Mouse (Mus musculus) ES-E14 (cell line): ENCODE measurements around the gene Acss1. TPM values are rescaled to one million over a fixed set of nuclear protein-coding genes. Genes with fewer than 3 reads are reported as not detected.

Experiments
- DNase-seq: peaks from one replicate; pipeline ENCODE4 v3.0.0-alpha.2; 2013; ENCODE audit warnings: low read depth, low spot score
- H3K27ac ChIP-seq: 2 replicates; pipeline ENCODE4 v1.5.1; 2012; ENCODE audit warnings: low read depth, mild to moderate bottlenecking, low read length, moderate library complexity, mixed read lengths; ENCODE audit not compliant: poor library complexity, insufficient read depth, severe bottlenecking
- H3K36me3 ChIP-seq: 2 replicates; pipeline ENCODE4 v1.6.1; 2012; ENCODE audit warnings: mild to moderate bottlenecking, low read length, moderate library complexity, mixed read lengths; ENCODE audit not compliant: control insufficient read depth, poor library complexity, insufficient read depth, severe bottlenecking
- H3K4me1 ChIP-seq, 2 experiments: fragments of 150-350 bp in 1 of 2; sonication (generic) in 1 of 2; 2 replicates each; pipeline ENCODE4 v1.6.1; 2012; ENCODE audit warnings: low read length in 2 of 2, mild to moderate bottlenecking in 1 of 2, mixed read lengths in 1 of 2; ENCODE audit not compliant: control insufficient read depth in 2 of 2, insufficient read depth in 2 of 2, poor library complexity in 1 of 2
- H3K4me3 ChIP-seq, 2 experiments: fragments of 150-350 bp in 1 of 2; sonication (generic) in 1 of 2; 2 replicates each; pipeline ENCODE4 v1.5.1; 2012; ENCODE audit warnings: low read length in 2 of 2, low read depth in 1 of 2, mild to moderate bottlenecking in 1 of 2, mixed read lengths in 1 of 2; ENCODE audit not compliant: insufficient read depth in 1 of 2, poor library complexity in 1 of 2, severe bottlenecking in 1 of 2
- H3K9ac ChIP-seq: 2 replicates; pipeline ENCODE4 v1.6.1; 2012; ENCODE audit warnings: low read depth, mild to moderate bottlenecking, low read length, mixed read lengths; ENCODE audit not compliant: poor library complexity, insufficient read depth, severe bottlenecking
- H3K9me3 ChIP-seq: fragments of 150-350 bp; sonication (generic); 2 replicates; pipeline ENCODE4 v1.6.1; 2012; ENCODE audit warnings: low read depth, mild to moderate bottlenecking, low read length; ENCODE audit not compliant: control insufficient read depth, insufficient read depth
- CHD2 ChIP-seq: IDR thresholded peaks from 2 replicates; pipeline ENCODE4 v1.6.1; 2014; ENCODE audit warnings: mild to moderate bottlenecking, low read depth, low read length, inconsistent platforms
- HCFC1 ChIP-seq: IDR thresholded peaks from 2 replicates; pipeline ENCODE4 v1.6.1; 2012; ENCODE audit warnings: low read length, inconsistent platforms, borderline replicate concordance; ENCODE audit not compliant: insufficient read depth
- MAFK ChIP-seq: IDR thresholded peaks from 2 replicates; pipeline ENCODE4 v1.6.1; 2014; ENCODE audit warnings: mild to moderate bottlenecking, low read depth, low read length, inconsistent platforms; ENCODE audit not compliant: insufficient read depth
- ZC3H11A ChIP-seq: IDR thresholded peaks from 2 replicates; pipeline ENCODE4 v1.6.1; 2012; ENCODE audit warnings: low read depth, mild to moderate bottlenecking, inconsistent platforms, low read length, borderline replicate concordance
- ZNF384 ChIP-seq: IDR thresholded peaks from 2 replicates; pipeline ENCODE4 v1.6.1; 2012; ENCODE audit warnings: low read depth, low read length, inconsistent platforms
- in situ Hi-C, 2 experiments: fragments of 600-800 bp; cut with MboI; formaldehyde crosslinking; loops; one replicate each; pipeline ENCODE4 v1.15.1; 2025; ENCODE audit warnings: low sequenced_read_pairs in 2 of 2, inconsistent platforms in 1 of 2; ENCODE audit not compliant: unreplicated experiment in 2 of 2
- total RNA-seq: library from RNA; depleted of rRNA; stranded (reverse); fragments of 300-350 nt; gene quantifications from 2 replicates; pipeline ENCODE4 v1.2.3, GENCODE M21; 2012

Gene Acss1
- total RNA-seq, 1 experiment: 3.2 TPM

- no peak for TF ChIP-seq ZC3H11A
- no peak for TF ChIP-seq ZNF384
- TF ChIP-seq HCFC1: no peak
- no peak for TF ChIP-seq CHD2
- TF ChIP-seq MAFK: no peak
- in situ Hi-C loops: no loop called here
- Histone ChIP-seq H3K27ac (no peak overlapping the region), H3K36me3 (no peaks in the 10 kb centered on the region), H3K4me1 (peaks cover 4 to 22% of the 10 kb centered on the region in 2 experiments; a peak in 2 of 4 replicates), H3K4me3 (no peak overlapping the region), H3K9ac (no peak overlapping the region), H3K9me3 (no peaks in the 10 kb centered on the region)
- no peak for DNase-seq
Observed at GRCm38 (mm10) chr2:150664152-150664920, 4.0 kb downstream of the Acss1 start.

- no peaks in the 10 kb centered on the region for H3K36me3 ChIP-seq
- no peak overlapping the region for H3K4me3 ChIP-seq
- peaks cover 4 to 19% of the 10 kb centered on the region in 2 experiments; a peak in 2 of 4 replicates for H3K4me1 ChIP-seq
- DNase-seq: no peak
- no peak overlapping the region for H3K9ac ChIP-seq
- H3K9me3 ChIP-seq: no peaks in the 10 kb centered on the region
- TF ChIP-seq CHD2 (no peak), MAFK (no peak)
- in situ Hi-C loops: no loop called here
- H3K27ac ChIP-seq: no peak overlapping the region
Observed at GRCm38 (mm10) chr2:150663255-150663654, 5.0 kb downstream of the Acss1 start.

- in situ Hi-C loops: no loop called here
- Histone ChIP-seq H3K9me3 (no peaks in the 10 kb centered on the region), H3K27ac (no peak overlapping the region), H3K9ac (no peak overlapping the region), H3K36me3 (no peaks in the 10 kb centered on the region), H3K4me1 (peaks cover 3 to 25% of the 10 kb centered on the region in 2 experiments; a peak in 2 of 4 replicates), H3K4me3 (no peak overlapping the region)
- TF ChIP-seq HCFC1: no peak
- TF ChIP-seq ZC3H11A: no peak
- TF ChIP-seq ZNF384: no peak
- no peak for TF ChIP-seq CHD2
- no peak for TF ChIP-seq MAFK
- no peak for DNase-seq
Observed at GRCm38 (mm10) chr2:150662007-150662406, 6.3 kb downstream of the Acss1 start.

- peaks cover under 1 to 26% of the 10 kb centered on the region in 2 experiments; a peak in 2 of 4 replicates for H3K4me1 ChIP-seq
- H3K36me3 ChIP-seq: no peaks in the 10 kb centered on the region
- H3K9me3 ChIP-seq: no peaks in the 10 kb centered on the region
- H3K9ac ChIP-seq: no peak overlapping the region
- no peak for DNase-seq
- no peak for TF ChIP-seq HCFC1
- no peak for TF ChIP-seq MAFK
- TF ChIP-seq CHD2: no peak
- no peak for TF ChIP-seq ZC3H11A
- TF ChIP-seq ZNF384: no peak
- in situ Hi-C loops: no loop called here
- H3K4me3 ChIP-seq: no peak overlapping the region
- H3K27ac ChIP-seq: no peak overlapping the region
Observed at GRCm38 (mm10) chr2:150660668-150661451, 7.4 kb downstream of the Acss1 start.
